ENCODE assay signal across 8 mouse cellular contexts in the genomic region with DNA sequence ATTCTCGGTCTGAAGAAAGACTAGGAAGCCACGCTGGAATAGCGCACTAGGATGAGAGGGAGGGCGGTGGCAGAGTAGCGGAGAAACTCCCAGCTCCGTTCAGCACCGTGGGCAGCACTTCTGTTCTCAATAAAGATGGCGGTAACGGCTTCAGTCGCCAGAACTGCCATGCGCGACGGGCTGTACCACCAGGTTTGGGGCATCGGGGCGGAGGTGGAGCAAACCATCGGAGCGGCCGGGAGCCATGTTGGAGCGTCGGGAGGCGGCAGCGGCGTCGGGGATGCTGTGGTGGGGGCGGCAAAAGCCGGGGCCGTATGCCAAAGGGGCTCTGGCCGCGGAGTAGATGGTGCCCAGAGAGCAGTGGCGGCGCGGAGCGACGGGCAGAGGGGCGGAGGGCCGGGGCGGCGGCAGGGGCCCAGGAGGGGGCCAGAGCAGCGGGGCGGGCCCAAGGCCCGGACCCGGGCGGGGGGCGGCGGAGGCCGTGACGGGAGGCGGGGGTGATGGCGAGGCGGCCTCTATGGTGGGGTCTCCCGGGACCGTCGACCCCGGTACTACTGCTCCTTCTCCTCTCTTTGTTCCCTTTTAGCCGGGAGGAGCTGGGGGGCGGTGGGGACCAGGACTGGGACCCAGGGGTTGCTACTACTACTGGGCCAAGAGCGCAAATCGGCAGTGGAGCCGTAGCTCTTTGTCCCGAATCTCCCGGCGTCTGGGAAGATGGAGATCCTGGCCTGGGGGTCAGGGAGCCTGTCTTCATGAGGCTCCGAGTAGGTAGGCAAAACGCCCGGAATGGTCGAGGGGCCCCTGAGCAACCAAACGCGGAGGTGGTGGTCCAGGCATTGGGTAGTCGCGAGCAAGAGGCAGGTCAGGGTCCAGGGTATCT. TPM values are rescaled to one million over a fixed set of nuclear protein-coding genes. Genes with fewer than 3 reads are reported as not detected.
DNase-seq lines count a peak whose midpoint lies in the region; ATAC-seq lines count a peak whose summit lies in the region.

A gene (plus strand): TSS at position 501 of the 880 bp plus-strand sequence.

- H3K4me2 ChIP-seq in forebrain, embryonic 15.5 days (replicated peaks), result peak within 1 kb of the TSS; percentile 81
- peak within 1 kb of the TSS; percentile 70 for H3K4me2 ChIP-seq in liver, embryonic 12.5 days

- ATAC-seq in forebrain, embryonic 15.5 days (replicated peaks), result peak; percentile 81
- peak; percentile 23; the same call in 1 of the 2 replicates for ATAC-seq in liver, embryonic 12.5 days

- H3K4me3 ChIP-seq in forebrain, embryonic 15.5 days, result peak within 1 kb of the TSS; percentile 76
- peak within 1 kb of the TSS; percentile 46 for H3K4me3 ChIP-seq in liver, embryonic 12.5 days

- DNase-seq in ovary, postnatal 14 days (ENCODE audit: low spot score), result peak; percentile 45
- DNase-seq in ovary, adult 18-20 months (ENCODE audit: low spot score), result no peak
- peak; percentile 92 for DNase-seq in cerebellum, adult 11 months
- DNase-seq in kidney, postnatal 14 days, result peak; percentile 49
- DNase-seq in retina, embryonic 14.5 days (ENCODE audit: low spot score), result peak; percentile 93
- DNase-seq in gastrocnemius, postnatal 25 days, result no peak

- peak within 1 kb of the TSS; percentile 75 for H3K9ac ChIP-seq in forebrain, embryonic 15.5 days (replicated peaks)
- no peak within 1 kb of the TSS for H3K9ac ChIP-seq in liver, embryonic 12.5 days

- under 1% methylated on average over 70 of the region's 70 CpGs for WGBS in forebrain, embryonic 15.5 days
- 4% methylated on average over 63 of the region's 70 CpGs for WGBS in liver, embryonic 12.5 days (ENCODE audit: insufficient replicate concordance)

- H3K27me3 ChIP-seq in forebrain, embryonic 15.5 days, result peaks cover 22% of the 10 kb centered on the region; the same call in 1 of the 2 replicates
- peaks cover 99% of the 10 kb centered on the region for H3K27me3 ChIP-seq in liver, embryonic 12.5 days (replicated peaks)

- peak within 1 kb of the TSS; percentile 86 for H3K27ac ChIP-seq in forebrain, embryonic 15.5 days (replicated peaks)
- no peak within 1 kb of the TSS for H3K27ac ChIP-seq in liver, embryonic 12.5 days

- H3K36me3 ChIP-seq in forebrain, embryonic 15.5 days, result peaks cover 28% of the 10 kb centered on the region
- H3K36me3 ChIP-seq in liver, embryonic 12.5 days, result no peaks in the 10 kb centered on the region

- peaks cover 52% of the 10 kb centered on the region for H3K4me1 ChIP-seq in forebrain, embryonic 15.5 days
- peaks cover 17% of the 10 kb centered on the region for H3K4me1 ChIP-seq in liver, embryonic 12.5 days

- H3K9me3 ChIP-seq in forebrain, embryonic 15.5 days, result no peaks in the 10 kb centered on the region
- no peaks in the 10 kb centered on the region for H3K9me3 ChIP-seq in liver, embryonic 12.5 days (replicated peaks)

RNA-seq across cellular contexts. Expression of the gene that starts here (rescaled TPM):
- 16.7 and 20.0 TPM in 2 replicates for polyA plus RNA-seq in forebrain, embryonic 15.5 days (2015; fragmentation: Nextera tagmentation; extraction: Ambion mirVana)
- 0.13 and 0.15 TPM in 2 replicates for polyA plus RNA-seq in liver, embryonic 12.5 days (2016; fragmentation: Nextera tagmentation; extraction: Ambion mirVana)
- under 1 TPM in 1 of 2 experiments, not detected in 1; 0.03 TPM for total RNA-seq in gastrocnemius, postnatal 25 days (2021)

Comparison
In these comparisons a context has a peak if more than half of its experiments do, and no peak if none do; other contexts are left out.
1. RNA of the gene that starts here (polyA plus RNA-seq): 16.7 to 20.0 TPM in forebrain, embryonic 15.5 days; 0.13 to 0.15 TPM in liver, embryonic 12.5 days; every median in the first group is over 10 times any median in the second.
2. DNase-seq: peak in ovary, postnatal 14 days (single experiment), cerebellum, adult 11 months (single experiment), kidney, postnatal 14 days (single experiment) and retina, embryonic 14.5 days (single experiment); none in ovary, adult 18-20 months (single experiment) and gastrocnemius, postnatal 25 days (single experiment).
3. Peak in ATAC-seq, H3K4me3 ChIP-seq and H3K4me2 ChIP-seq in liver, embryonic 12.5 days; RNA of the gene not detected or under 1 TPM.